Mouse (Mus musculus): ENCODE data around the gene Prkcz. TPM values are rescaled to one million over a fixed set of nuclear protein-coding genes. Genes with fewer than 3 reads are reported as not detected.

The Prkcz gene
- total and polyA plus RNA-seq, 2 experiments from 2014 or later: 104 to 106 TPM

GRCm38 (mm10) chr4:155274851-155275250 lies 86.3 kb downstream of the Prkcz start:
- H3K36me3 ChIP-seq (ENCODE audit: insufficient read depth, low read length): peaks cover 21% of the 10 kb centered on the region
- no peak overlapping the region for H3K9ac ChIP-seq (replicated peaks; ENCODE audit: low read length, poor library complexity, severe bottlenecking)
- H3K27me3 ChIP-seq (ENCODE audit: insufficient read depth, low read length): no peaks in the 10 kb centered on the region
- ATAC-seq (ENCODE audit: low FRiP score): no peak
- no peak for TF ChIP-seq CTCF (IDR thresholded peaks at IDR 0.05)
- no peak overlapping the region for H3K4me2 ChIP-seq (ENCODE audit: low read depth, low read length, poor library complexity, severe bottlenecking)
- H3K4me3 ChIP-seq (ENCODE audit: low read depth, low read length): no peak overlapping the region
- no peak overlapping the region for H3K27ac ChIP-seq (ENCODE audit: low read depth, low read length)
- no peak for DNase-seq (ENCODE audit: low spot score)
- WGBS: 62% methylated on average over 3 of the region's 3 CpGs
- H3K9me3 ChIP-seq (ENCODE audit: low read length): no peaks in the 10 kb centered on the region
- no peaks in the 10 kb centered on the region for H3K4me1 ChIP-seq (ENCODE audit: insufficient read depth, low read length)

- no peaks in the 10 kb centered on the region for H3K9me3 ChIP-seq (ENCODE audit: low read length)
- no peak overlapping the region for H3K27ac ChIP-seq (ENCODE audit: low read depth, low read length)
- no peak overlapping the region for H3K4me2 ChIP-seq (ENCODE audit: low read depth, low read length, poor library complexity, severe bottlenecking)
- DNase-seq (ENCODE audit: low spot score) (no peak), ATAC-seq (ENCODE audit: low FRiP score) (no peak)
- H3K36me3 ChIP-seq (ENCODE audit: insufficient read depth, low read length): peaks cover 22% of the 10 kb centered on the region
- no peak for TF ChIP-seq CTCF (IDR thresholded peaks at IDR 0.05)
- no peak overlapping the region for H3K4me3 ChIP-seq (ENCODE audit: low read depth, low read length)
- no peak overlapping the region for H3K9ac ChIP-seq (replicated peaks; ENCODE audit: low read length, poor library complexity, severe bottlenecking)
- no peaks in the 10 kb centered on the region for H3K4me1 ChIP-seq (ENCODE audit: insufficient read depth, low read length)
- WGBS: 60% methylated on average over 5 of the region's 5 CpGs
- no peaks in the 10 kb centered on the region for H3K27me3 ChIP-seq (ENCODE audit: insufficient read depth, low read length)
Observed at GRCm38 (mm10) chr4:155274451-155274850, 86.7 kb downstream of the Prkcz start.

- ATAC-seq (ENCODE audit: low FRiP score) (no peak), DNase-seq (ENCODE audit: low spot score) (no peak)
- 45% methylated on average over 5 of the region's 5 CpGs for WGBS
- H3K4me3 ChIP-seq (ENCODE audit: low read depth, low read length): no peak overlapping the region
- H3K9ac ChIP-seq (replicated peaks; ENCODE audit: low read length, poor library complexity, severe bottlenecking): no peak overlapping the region
- no peaks in the 10 kb centered on the region for H3K9me3 ChIP-seq (ENCODE audit: low read length)
- H3K36me3 ChIP-seq (ENCODE audit: insufficient read depth, low read length): peaks cover 35% of the 10 kb centered on the region
- no peaks in the 10 kb centered on the region for H3K27me3 ChIP-seq (ENCODE audit: insufficient read depth, low read length)
- H3K4me1 ChIP-seq (ENCODE audit: insufficient read depth, low read length): no peaks in the 10 kb centered on the region
- H3K27ac ChIP-seq (ENCODE audit: low read depth, low read length): no peak overlapping the region
- TF ChIP-seq CTCF (IDR thresholded peaks at IDR 0.05): peak; percentile 68
- H3K4me2 ChIP-seq (ENCODE audit: low read depth, low read length, poor library complexity, severe bottlenecking): no peak overlapping the region
Observed at GRCm38 (mm10) chr4:155268382-155268781, 92.8 kb downstream of the Prkcz start.

DNA sequence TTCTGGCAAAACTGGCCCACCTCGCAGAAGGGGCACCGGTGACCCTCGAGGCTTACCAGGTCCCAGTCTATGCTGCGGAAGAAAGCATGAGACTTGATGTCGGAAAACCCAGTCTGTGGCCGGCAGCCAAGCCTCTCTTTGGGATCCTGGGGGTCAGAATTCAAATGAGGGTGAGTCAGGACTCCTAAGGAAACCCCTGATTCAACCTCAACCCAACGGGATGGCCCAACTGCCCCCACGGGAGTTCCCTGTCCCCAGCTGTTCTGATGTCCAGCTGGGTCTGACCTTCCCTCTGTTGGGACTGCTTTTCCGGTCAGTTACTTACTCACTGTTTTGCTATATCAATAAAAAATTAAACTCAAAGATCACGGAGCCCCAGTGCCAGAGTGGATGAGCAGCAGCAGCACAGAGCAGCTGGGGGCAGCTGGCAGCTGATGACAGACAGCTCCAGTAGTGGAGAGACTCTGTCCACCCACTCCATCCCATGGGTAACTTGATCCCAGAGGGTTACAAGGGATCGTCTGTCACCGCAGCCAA lies 93.5 kb downstream of the Prkcz start:
- TF ChIP-seq CTCF (IDR thresholded peaks at IDR 0.05): no peak
- no peak overlapping the region for H3K4me2 ChIP-seq (ENCODE audit: low read depth, low read length, poor library complexity, severe bottlenecking)
- DNase-seq (ENCODE audit: low spot score) (no peak), ATAC-seq (ENCODE audit: low FRiP score) (no peak)
- no peaks in the 10 kb centered on the region for H3K27me3 ChIP-seq (ENCODE audit: insufficient read depth, low read length)
- peaks cover 35% of the 10 kb centered on the region for H3K36me3 ChIP-seq (ENCODE audit: insufficient read depth, low read length)
- no peaks in the 10 kb centered on the region for H3K4me1 ChIP-seq (ENCODE audit: insufficient read depth, low read length)
- no peaks in the 10 kb centered on the region for H3K9me3 ChIP-seq (ENCODE audit: low read length)
- H3K4me3 ChIP-seq (ENCODE audit: low read depth, low read length): no peak overlapping the region
- no peak overlapping the region for H3K9ac ChIP-seq (replicated peaks; ENCODE audit: low read length, poor library complexity, severe bottlenecking)
- no peak overlapping the region for H3K27ac ChIP-seq (ENCODE audit: low read depth, low read length)
- 62% methylated on average over 12 of the region's 12 CpGs for WGBS

- Histone ChIP-seq H3K27ac (ENCODE audit: low read depth, low read length) (no peak overlapping the region), H3K9ac (replicated peaks; ENCODE audit: low read length, poor library complexity, severe bottlenecking) (no peak overlapping the region), H3K4me2 (ENCODE audit: low read depth, low read length, poor library complexity, severe bottlenecking) (no peak overlapping the region), H3K9me3 (ENCODE audit: low read length) (no peaks in the 10 kb centered on the region), H3K4me1 (ENCODE audit: insufficient read depth, low read length) (no peaks in the 10 kb centered on the region), H3K27me3 (ENCODE audit: insufficient read depth, low read length) (no peaks in the 10 kb centered on the region), H3K36me3 (ENCODE audit: insufficient read depth, low read length) (peaks cover 29% of the 10 kb centered on the region), H3K4me3 (ENCODE audit: low read depth, low read length) (no peak overlapping the region)
- no peak for ATAC-seq (ENCODE audit: low FRiP score)
- WGBS: 78% methylated on average over 7 of the region's 7 CpGs
- no peak for TF ChIP-seq CTCF (IDR thresholded peaks at IDR 0.05)
- no peak for DNase-seq (ENCODE audit: low spot score)
Observed at GRCm38 (mm10) chr4:155267047-155267543, 94.1 kb downstream of the Prkcz start.

DNA sequence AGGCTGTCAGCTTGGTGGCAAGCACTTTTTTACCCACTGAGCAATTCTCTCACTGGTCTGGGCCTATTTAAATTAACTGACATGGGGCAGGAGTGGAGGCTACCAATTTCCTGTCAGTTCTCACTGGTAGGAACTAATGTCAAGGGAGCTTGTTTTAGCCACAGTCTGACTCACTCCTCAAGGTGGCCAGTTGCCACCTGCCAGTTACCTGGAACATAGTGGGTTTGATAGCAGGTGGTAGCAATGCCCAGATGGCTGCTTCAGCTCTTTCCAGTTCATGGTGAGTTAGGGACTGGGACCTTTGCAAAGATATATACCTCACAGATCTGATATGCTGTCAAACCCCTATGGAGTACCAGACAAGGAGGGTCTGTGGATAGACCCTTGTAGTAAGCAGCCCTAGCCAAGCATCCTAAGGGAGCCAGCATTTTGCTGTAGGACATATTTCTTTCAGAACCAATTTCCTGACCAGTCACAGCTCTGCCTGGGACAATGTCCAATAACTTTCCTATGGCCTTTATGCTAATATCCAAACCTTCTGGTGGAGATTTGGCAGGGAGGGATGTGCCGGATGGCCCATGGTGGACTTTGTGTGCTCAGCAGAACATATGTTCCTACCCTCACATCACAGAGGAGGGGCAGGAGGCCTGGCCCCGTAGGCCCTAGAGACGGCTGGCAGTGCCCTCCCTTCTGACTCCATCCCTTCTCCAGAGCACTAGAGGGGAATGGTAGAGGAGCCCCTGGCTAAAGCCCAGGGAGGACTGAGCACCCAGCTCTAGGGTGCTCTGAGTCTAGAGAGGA lies 96.4 kb downstream of the Prkcz start:
- H3K27ac ChIP-seq (ENCODE audit: low read depth, low read length): no peak overlapping the region

More for the DNA sequence above, 96.4 kb downstream of the Prkcz start:
- WGBS: 91% methylated on average over 3 of the region's 3 CpGs
- H3K36me3 ChIP-seq (ENCODE audit: insufficient read depth, low read length): peaks cover 19% of the 10 kb centered on the region
- H3K9me3 ChIP-seq (ENCODE audit: low read length): no peaks in the 10 kb centered on the region
- DNase-seq (ENCODE audit: low spot score) (peak; percentile 66), ATAC-seq (ENCODE audit: low FRiP score) (no peak)
- no peaks in the 10 kb centered on the region for H3K4me1 ChIP-seq (ENCODE audit: insufficient read depth, low read length)
- no peak for TF ChIP-seq CTCF (IDR thresholded peaks at IDR 0.05)
- H3K4me2 ChIP-seq (ENCODE audit: low read depth, low read length, poor library complexity, severe bottlenecking): no peak overlapping the region
- no peak overlapping the region for H3K4me3 ChIP-seq (ENCODE audit: low read depth, low read length)
- no peak overlapping the region for H3K9ac ChIP-seq (replicated peaks; ENCODE audit: low read length, poor library complexity, severe bottlenecking)
- H3K27me3 ChIP-seq (ENCODE audit: insufficient read depth, low read length): no peaks in the 10 kb centered on the region

Measured in midbrain, postnatal 0 days (tissue).